Mouse (Mus musculus) large intestine, adult 2 months (tissue): Measurements from ENCODE around the gene Zfp784. TPM values are rescaled to one million over a fixed set of nuclear protein-coding genes. Genes with fewer than 3 reads are reported as not detected.

Source experiments
- DNase-seq: peaks from one replicate; pipeline ENCODE4 v3.0.0-alpha.2; 2012; ENCODE audit warnings: low read depth, low spot score
- WGBS: fragments of 180-500 bp; shearing (Covaris S2); methylation state at CpG from one replicate; pipeline ENCODE4 v1.1.7; 2018; 5-methylcytosine and 5-hydroxymethylcytosine counted together
- polyA plus RNA-seq: library from polyadenylated mRNA; depleted of rRNA; stranded (reverse); fragments of >200 nt; gene quantifications from 2 replicates; pipeline ENCODE4 v1.2.3, GENCODE M21; 2012; rRNA removed

The Zfp784 gene
- polyA plus RNA-seq, 1 experiment = 6.8 TPM

GRCm38 (mm10) chr7:4996003-4996895, 42.0 kb downstream of the Zfp784 start, which contains the start of gene Zfp579:
Gene Zfp579, minus strand, starts transcription at chr7:4996158.
- WGBS = 5% methylated on average over 23 of the region's 26 CpGs
- DNase-seq = peak; percentile 59

- DNase-seq = no peak
- WGBS = 6% methylated on average over 19 of the region's 19 CpGs
Measured at GRCm38 (mm10) chr7:4995268-4996002, 42.8 kb downstream of the Zfp784 start.

- 82% methylated on average over 59 of the region's 59 CpGs for WGBS
- DNase-seq = no peak
Measured at GRCm38 (mm10) chr7:4993999-4994788, 44.1 kb downstream of the Zfp784 start.

GRCm38 (mm10) chr7:4993347-4993998, 44.8 kb downstream of the Zfp784 start:
- 80% methylated on average over 51 of the region's 55 CpGs for WGBS
- no peak for DNase-seq

GRCm38 (mm10) chr7:4988250-4988649, 50.0 kb downstream of the Zfp784 start:
- DNase-seq = no peak
- 14% methylated on average over 2 of the region's 2 CpGs for WGBS

Other genes starting within 250 kb of the Zfp784 start
- 81.4 and 90.8 TPM in 2 replicates for gene Tmem238, start 248.8 kb downstream of the Zfp784 start, polyA plus RNA-seq
- gene Rpl28, start 245.6 kb downstream of the Zfp784 start, polyA plus RNA-seq = 510 and 604 TPM in 2 replicates
- gene Ube2s, start 225.9 kb downstream of the Zfp784 start, polyA plus RNA-seq = 348 and 501 TPM in 2 replicates
- gene Shisa7, start 193.8 kb downstream of the Zfp784 start, polyA plus RNA-seq = 0.78 and 0.86 TPM in 2 replicates
- gene Isoc2b, start 168.2 kb downstream of the Zfp784 start, polyA plus RNA-seq = 20.4 and 27.2 TPM in 2 replicates
- gene Isoc2a, start 161.3 kb downstream of the Zfp784 start, polyA plus RNA-seq = 14.7 and 16.2 TPM in 2 replicates
- gene Gm36210, start 131.9 kb downstream of the Zfp784 start, polyA plus RNA-seq = not detected in 2 replicates
- gene Zfp628, start 123.2 kb downstream of the Zfp784 start, polyA plus RNA-seq = 12.7 and 14.6 TPM in 2 replicates
- gene Nat14, start 116.4 kb downstream of the Zfp784 start, polyA plus RNA-seq = 4.3 and 7.1 TPM in 2 replicates
- gene Ssc5d, start 112.7 kb downstream of the Zfp784 start, polyA plus RNA-seq = 2.9 and 3.6 TPM in 2 replicates
- gene Sbk2, start 74.0 kb downstream of the Zfp784 start, polyA plus RNA-seq = 0.06 and 0.18 TPM in 2 replicates
- gene Sbk3, start 67.3 kb downstream of the Zfp784 start, polyA plus RNA-seq = not detected in 2 replicates
- 30.6 and 33.2 TPM in 2 replicates for gene Zfp579, start 42.3 kb downstream of the Zfp784 start, polyA plus RNA-seq
- 39.4 and 44.3 TPM in 2 replicates for gene Zfp524, start 24.0 kb downstream of the Zfp784 start, polyA plus RNA-seq
- gene Fiz1, start 23.7 kb downstream of the Zfp784 start, polyA plus RNA-seq = 22.2 and 29.6 TPM in 2 replicates
- gene Gm44973, start 22.9 kb downstream of the Zfp784 start, polyA plus RNA-seq = 0.37 TPM in 1 of 2 replicates, not detected in the other
- 14.2 and 20.5 TPM in 2 replicates for gene Zfp865, start 18.1 kb downstream of the Zfp784 start, polyA plus RNA-seq
- gene Ccdc106, start 17.9 kb downstream of the Zfp784 start, polyA plus RNA-seq = 1.4 and 1.8 TPM in 2 replicates
- not detected in 2 replicates for gene 4632433K11Rik, start 4.3 kb downstream of the Zfp784 start, polyA plus RNA-seq
- gene Zfp580, start 13.1 kb upstream of the Zfp784 start, polyA plus RNA-seq = 5.2 and 6.3 TPM in 2 replicates
- 150 and 173 TPM in 2 replicates for gene U2af2, start 23.7 kb upstream of the Zfp784 start, polyA plus RNA-seq
- gene Epn1, start 41.8 kb upstream of the Zfp784 start, polyA plus RNA-seq = 238 and 291 TPM in 2 replicates
- gene Rfpl4, start 78.5 kb upstream of the Zfp784 start, polyA plus RNA-seq = not detected in 2 replicates
- 0.42 and 0.48 TPM in 2 replicates for gene Rasl2-9, start 87.5 kb upstream of the Zfp784 start, polyA plus RNA-seq
- gene Vmn1r55, start 111.2 kb upstream of the Zfp784 start, polyA plus RNA-seq = not detected in 2 replicates
- gene Vmn1r56, start 158.3 kb upstream of the Zfp784 start, polyA plus RNA-seq = not detected in 2 replicates
- gene Vmn1r57, start 180.0 kb upstream of the Zfp784 start, polyA plus RNA-seq = not detected in 2 replicates